Mouse (Mus musculus): ENCODE results near the gene Bpifb6. TPM values are rescaled to one million over a fixed set of nuclear protein-coding genes. Genes with fewer than 3 reads are reported as not detected.

Bpifb6 gene
- polyA plus RNA-seq, 2 experiments, result not detected

DNA sequence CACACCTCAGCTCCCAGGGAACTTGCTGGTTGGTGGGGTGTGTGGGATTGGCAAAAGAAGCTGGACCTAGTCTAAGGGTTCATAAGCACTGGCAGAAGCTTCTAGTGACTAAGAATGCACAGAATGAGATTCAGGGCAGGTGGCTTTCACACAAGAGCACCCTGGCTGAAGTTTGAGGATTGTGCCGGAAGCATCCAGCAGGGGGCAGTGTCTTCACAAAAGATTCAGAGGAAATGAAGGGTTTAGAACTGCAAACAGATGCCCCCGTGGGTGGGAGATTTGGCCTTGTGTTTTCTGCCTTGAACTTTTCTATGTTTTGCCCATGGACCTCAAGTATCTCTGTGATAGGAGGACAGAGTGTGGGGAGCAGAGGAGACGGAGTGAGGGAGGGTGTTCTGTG is 43.3 kb downstream of the Bpifb6 start:
- no peaks in the 10 kb centered on the region for H3K27me3 ChIP-seq (ENCODE audit: control insufficient read depth, insufficient read depth, low read length)
- DNase-seq (ENCODE audit: low read depth in 3 of 3, low spot score in 3 of 3) (peak in 2 of 3 experiments; percentile 20 to 22), ATAC-seq (ENCODE audit: insufficient read depth) (no peak)
- no peak overlapping the region for H3K9ac ChIP-seq (replicated peaks)
- TF ChIP-seq EP300 (IDR thresholded peaks at IDR 0.05; ENCODE audit: low read depth) (no peak), CTCF (IDR thresholded peaks at IDR 0.05; ENCODE audit: low read depth) (peak; percentile 80)
- H3K36me3 ChIP-seq (replicated peaks; ENCODE audit: control insufficient read depth, insufficient read depth, low read depth), result no peaks in the 10 kb centered on the region
- 30% methylated on average over 3 of the region's 3 CpGs for WGBS (ENCODE audit: insufficient replicate concordance)
- H3K4me3 ChIP-seq (ENCODE audit: insufficient read depth in 1 of 2, low read depth in 2 of 2, low read length in 2 of 2), result no peak overlapping the region
- no peaks in the 10 kb centered on the region for H3K4me1 ChIP-seq (replicated peaks; ENCODE audit: control insufficient read depth in 2 of 2, insufficient read depth in 2 of 2, low read length in 1 of 2)
- H3K9me3 ChIP-seq (ENCODE audit: control insufficient read depth, low read length), result no peaks in the 10 kb centered on the region
- no peak overlapping the region for H3K27ac ChIP-seq
- H3K4me2 ChIP-seq (ENCODE audit: low read depth), result no peak overlapping the region

DNA sequence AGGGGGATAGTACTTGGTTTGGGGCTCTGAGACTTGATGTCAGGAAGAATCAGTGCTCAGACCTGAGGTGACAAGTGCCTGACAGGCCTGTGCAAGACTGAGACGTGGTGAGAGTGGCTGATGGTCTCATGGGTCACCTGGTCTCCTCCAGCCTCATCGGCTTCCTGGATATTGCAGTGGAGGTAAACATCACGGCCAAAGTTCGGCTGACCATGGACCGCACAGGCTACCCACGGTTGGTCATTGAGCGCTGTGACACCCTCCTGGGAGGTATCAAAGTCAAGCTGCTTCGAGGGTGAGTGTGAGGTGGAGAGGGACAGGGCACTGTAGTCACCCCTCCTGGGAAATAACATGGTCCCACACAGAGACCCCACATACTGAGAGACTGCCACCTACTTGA is 44.4 kb downstream of the Bpifb6 start:
- WGBS (ENCODE audit: insufficient replicate concordance), result 48% methylated on average over 8 of the region's 8 CpGs

GRCm38 (mm10) chr2:153952897-153953296 is 52.7 kb downstream of the Bpifb6 start:
- peak in 1 of 3 experiments; percentile 16 for DNase-seq (ENCODE audit: low read depth in 3 of 3, low spot score in 3 of 3)
- ATAC-seq (ENCODE audit: insufficient read depth), result no peak

More for the DNA sequence above, 44.4 kb downstream of the Bpifb6 start:
- no peaks in the 10 kb centered on the region for H3K27me3 ChIP-seq (ENCODE audit: control insufficient read depth, insufficient read depth, low read length)
- no peaks in the 10 kb centered on the region for H3K9me3 ChIP-seq (ENCODE audit: control insufficient read depth, low read length)
- DNase-seq (ENCODE audit: low read depth in 3 of 3, low spot score in 3 of 3), result no peak
- H3K27ac ChIP-seq, result no peak overlapping the region
- ATAC-seq (ENCODE audit: insufficient read depth), result peak; percentile 21; the same call in 1 of the 2 replicates
- H3K4me2 ChIP-seq (ENCODE audit: low read depth), result no peak overlapping the region
- H3K4me1 ChIP-seq (replicated peaks; ENCODE audit: control insufficient read depth in 2 of 2, insufficient read depth in 2 of 2, low read length in 1 of 2), result no peaks in the 10 kb centered on the region
- H3K36me3 ChIP-seq (replicated peaks; ENCODE audit: control insufficient read depth, insufficient read depth, low read depth), result no peaks in the 10 kb centered on the region
- TF ChIP-seq CTCF (IDR thresholded peaks at IDR 0.05; ENCODE audit: low read depth) (no peak), EP300 (IDR thresholded peaks at IDR 0.05; ENCODE audit: low read depth) (no peak)
- H3K9ac ChIP-seq (replicated peaks), result no peak overlapping the region
- H3K4me3 ChIP-seq (ENCODE audit: insufficient read depth in 1 of 2, low read depth in 2 of 2, low read length in 2 of 2), result no peak overlapping the region

GRCm38 (mm10) chr2:153953836-153954235 is 53.6 kb downstream of the Bpifb6 start:
- Histone ChIP-seq H3K9ac (replicated peaks) (no peak overlapping the region), H3K4me3 (ENCODE audit: insufficient read depth in 1 of 2, low read depth in 2 of 2, low read length in 2 of 2) (no peak overlapping the region), H3K27me3 (ENCODE audit: control insufficient read depth, insufficient read depth, low read length) (no peaks in the 10 kb centered on the region), H3K27ac (no peak overlapping the region), H3K9me3 (ENCODE audit: control insufficient read depth, low read length) (no peaks in the 10 kb centered on the region), H3K36me3 (replicated peaks; ENCODE audit: control insufficient read depth, insufficient read depth, low read depth) (no peaks in the 10 kb centered on the region), H3K4me1 (replicated peaks; ENCODE audit: control insufficient read depth in 2 of 2, insufficient read depth in 2 of 2, low read length in 1 of 2) (no peaks in the 10 kb centered on the region), H3K4me2 (ENCODE audit: low read depth) (no peak overlapping the region)
- DNase-seq (ENCODE audit: low read depth in 3 of 3, low spot score in 3 of 3) (peak; percentile 34 to 41 (median 40)), ATAC-seq (ENCODE audit: insufficient read depth) (no peak)
- 8% methylated on average over 6 of the region's 6 CpGs for WGBS (ENCODE audit: insufficient replicate concordance)
- TF ChIP-seq CTCF (IDR thresholded peaks at IDR 0.05; ENCODE audit: low read depth) (peak; percentile 80), EP300 (IDR thresholded peaks at IDR 0.05; ENCODE audit: low read depth) (no peak)

More at GRCm38 (mm10) chr2:153952897-153953296, 52.7 kb downstream of the Bpifb6 start:
- H3K36me3 ChIP-seq (replicated peaks; ENCODE audit: control insufficient read depth, insufficient read depth, low read depth), result no peaks in the 10 kb centered on the region
- no peaks in the 10 kb centered on the region for H3K9me3 ChIP-seq (ENCODE audit: control insufficient read depth, low read length)
- TF ChIP-seq EP300 (IDR thresholded peaks at IDR 0.05; ENCODE audit: low read depth) (no peak), CTCF (IDR thresholded peaks at IDR 0.05; ENCODE audit: low read depth) (peak; percentile 72)
- H3K27ac ChIP-seq, result no peak overlapping the region
- no peaks in the 10 kb centered on the region for H3K27me3 ChIP-seq (ENCODE audit: control insufficient read depth, insufficient read depth, low read length)
- H3K4me3 ChIP-seq (ENCODE audit: insufficient read depth in 1 of 2, low read depth in 2 of 2, low read length in 2 of 2), result no peak overlapping the region
- no peak overlapping the region for H3K9ac ChIP-seq (replicated peaks)
- H3K4me1 ChIP-seq (replicated peaks; ENCODE audit: control insufficient read depth in 2 of 2, insufficient read depth in 2 of 2, low read length in 1 of 2), result no peaks in the 10 kb centered on the region
- H3K4me2 ChIP-seq (ENCODE audit: low read depth), result no peak overlapping the region
- WGBS (ENCODE audit: insufficient replicate concordance), result 19% methylated on average over 6 of the region's 6 CpGs

Other genes with a start within 250 kb of the Bpifb6 start
- 0.23 and 0.41 TPM in 2 replicates for gene Dnmt3c, start 203.7 kb upstream of the Bpifb6 start, polyA plus RNA-seq (2012; rRNA removed)
- 0.45 and 0.50 TPM in 2 replicates for gene Dnmt3c, start 203.7 kb upstream of the Bpifb6 start, polyA plus RNA-seq (2014; fragmentation: Nextera tagmentation; extraction: Ambion mirVana)
- gene Mapre1, start 159.1 kb upstream of the Bpifb6 start, polyA plus RNA-seq (2012; rRNA removed), result 10.0 and 14.3 TPM in 2 replicates
- gene Mapre1, start 159.1 kb upstream of the Bpifb6 start, polyA plus RNA-seq (2014; fragmentation: Nextera tagmentation; extraction: Ambion mirVana), result 110 and 116 TPM in 2 replicates
- 0.04 and 0.09 TPM in 2 replicates for gene Efcab8, start 120.5 kb upstream of the Bpifb6 start, polyA plus RNA-seq (2012; rRNA removed)
- gene Efcab8, start 120.5 kb upstream of the Bpifb6 start, polyA plus RNA-seq (2014; fragmentation: Nextera tagmentation; extraction: Ambion mirVana), result 0.08 TPM in 1 of 2 replicates, not detected in the other
- gene Sun5, start 29.3 kb upstream of the Bpifb6 start, polyA plus RNA-seq (2012; rRNA removed), result not detected in 2 replicates
- not detected in 2 replicates for gene Sun5, start 29.3 kb upstream of the Bpifb6 start, polyA plus RNA-seq (2014; fragmentation: Nextera tagmentation; extraction: Ambion mirVana)
- gene Bpifb2, start 25.3 kb upstream of the Bpifb6 start, polyA plus RNA-seq (2012; rRNA removed), result not detected in 2 replicates
- gene Bpifb2, start 25.3 kb upstream of the Bpifb6 start, polyA plus RNA-seq (2014; fragmentation: Nextera tagmentation; extraction: Ambion mirVana), result not detected in 2 replicates
- gene Bpifb3, start 17.8 kb downstream of the Bpifb6 start, polyA plus RNA-seq (2012; rRNA removed), result not detected in 2 replicates
- gene Bpifb3, start 17.8 kb downstream of the Bpifb6 start, polyA plus RNA-seq (2014; fragmentation: Nextera tagmentation; extraction: Ambion mirVana), result not detected in 2 replicates
- 0.04 and 0.05 TPM in 2 replicates for gene Bpifb4, start 37.8 kb downstream of the Bpifb6 start, polyA plus RNA-seq (2012; rRNA removed)
- gene Bpifb4, start 37.8 kb downstream of the Bpifb6 start, polyA plus RNA-seq (2014; fragmentation: Nextera tagmentation; extraction: Ambion mirVana), result 0.09 and 0.15 TPM in 2 replicates
- not detected in 2 replicates for gene Bpifa6, start 74.6 kb downstream of the Bpifb6 start, polyA plus RNA-seq (2012; rRNA removed)
- not detected in 2 replicates for gene Bpifa6, start 74.6 kb downstream of the Bpifb6 start, polyA plus RNA-seq (2014; fragmentation: Nextera tagmentation; extraction: Ambion mirVana)
- gene Bpifa2, start 107.9 kb downstream of the Bpifb6 start, polyA plus RNA-seq (2012; rRNA removed), result not detected in 2 replicates
- gene Bpifa2, start 107.9 kb downstream of the Bpifb6 start, polyA plus RNA-seq (2014; fragmentation: Nextera tagmentation; extraction: Ambion mirVana), result not detected in 2 replicates
- gene Bpifa3, start 229.9 kb downstream of the Bpifb6 start, polyA plus RNA-seq (2012; rRNA removed), result not detected in 2 replicates
- gene Bpifa3, start 229.9 kb downstream of the Bpifb6 start, polyA plus RNA-seq (2014; fragmentation: Nextera tagmentation; extraction: Ambion mirVana), result not detected in 2 replicates
- 0.06 TPM in 1 of 2 replicates, not detected in the other for gene Bpifa1, start 242.5 kb downstream of the Bpifb6 start, polyA plus RNA-seq (2012; rRNA removed)
- 0.14 TPM in 1 of 2 replicates, not detected in the other for gene Bpifa1, start 242.5 kb downstream of the Bpifb6 start, polyA plus RNA-seq (2014; fragmentation: Nextera tagmentation; extraction: Ambion mirVana)